Mouse (Mus musculus) left cerebral cortex, postnatal 36 days (tissue): ENCODE measurements around the gene Auh. TPM values are rescaled to one million over a fixed set of nuclear protein-coding genes. Genes with fewer than 3 reads are reported as not detected.

Experiments used
- DNase-seq, 2 experiments: peaks; one replicate each; pipeline ENCODE4 v3.0.0; 2021 to 2022; ENCODE audit warnings: low spot score in 2 of 2, mixed read lengths in 1 of 2
- intact Hi-C: fragments of 180-260 bp; cut with DNase I; formaldehyde crosslinking; loops from one replicate; pipeline ENCODE4 v1.15.1; 2025
- total RNA-seq, 2 experiments: library from RNA; stranded (reverse); gene quantifications; 2 replicates each; pipeline ENCODE4 v1.2.3; 2021

Auh gene
- total RNA-seq, 2 experiments from 2014 or later, result 94.7 to 102 TPM

- DNase-seq, result no peak
- intact Hi-C loops, result no loop called here
These were observed 80.1 kb downstream of the Auh start for GRCm38 (mm10) chr13:52849394-52849801.

- DNase-seq, result no peak
- intact Hi-C loops, result no loop called here
These were observed 82.0 kb downstream of the Auh start for GRCm38 (mm10) chr13:52847481-52847880.

- intact Hi-C loops, result no loop called here
- DNase-seq, result peak in 1 of 2 experiments; percentile 12
These were observed 82.4 kb downstream of the Auh start for GRCm38 (mm10) chr13:52847071-52847470.

- no peak for DNase-seq
- intact Hi-C loops, result no loop called here
These were observed 83.9 kb downstream of the Auh start for GRCm38 (mm10) chr13:52845618-52846017.

GRCm38 (mm10) chr13:52843536-52844178, 85.8 kb downstream of the Auh start:
- no peak for DNase-seq
- intact Hi-C loops, result no loop called here

- intact Hi-C loops, result no loop called here
- DNase-seq, result no peak
These were observed 93.2 kb downstream of the Auh start for GRCm38 (mm10) chr13:52836231-52836630.

- intact Hi-C loops, result no loop called here
- DNase-seq, result no peak
These were observed 94.9 kb downstream of the Auh start for GRCm38 (mm10) chr13:52834591-52834990.

GRCm38 (mm10) chr13:52833748-52834147, 95.7 kb downstream of the Auh start:
- no peak for DNase-seq
- intact Hi-C loops, result no loop called here

- DNase-seq, result no peak
- intact Hi-C loops, result no loop called here
These were observed 96.3 kb downstream of the Auh start for GRCm38 (mm10) chr13:52833220-52833619.

GRCm38 (mm10) chr13:52832481-52833170, 96.9 kb downstream of the Auh start:
- DNase-seq, result no peak

GRCm38 (mm10) chr13:52831037-52831757, 98.3 kb downstream of the Auh start:
- intact Hi-C loops, result no loop called here
- DNase-seq, result no peak

More at GRCm38 (mm10) chr13:52832481-52833170, 96.9 kb downstream of the Auh start:
- intact Hi-C loops, result no loop called here

GRCm38 (mm10) chr13:52828946-52829523, 100.4 kb downstream of the Auh start:
- no peak for DNase-seq
- intact Hi-C loops, result no loop called here

- intact Hi-C loops, result no loop called here
- DNase-seq, result no peak
These were observed 101.3 kb downstream of the Auh start for GRCm38 (mm10) chr13:52828217-52828616.

GRCm38 (mm10) chr13:52826666-52827065, 102.8 kb downstream of the Auh start:
- intact Hi-C loops, result no loop called here
- no peak for DNase-seq

- no peak for DNase-seq
- intact Hi-C loops, result loop anchor here (5.0 kb wide), 1 partner anchor 43 kb away; no protein-coding TSS in a partner anchor
These were observed 104.7 kb downstream of the Auh start for GRCm38 (mm10) chr13:52824754-52825153.

GRCm38 (mm10) chr13:52822165-52823149, 107.0 kb downstream of the Auh start:
- intact Hi-C loops, result loop anchor here (5.0 kb wide), 1 partner anchor 45 kb away; no protein-coding TSS in a partner anchor
- peak in 1 of 2 experiments; percentile 9 for DNase-seq

- intact Hi-C loops, result loop anchor here (5.0 kb wide), 1 partner anchor 46 kb away; no protein-coding TSS in a partner anchor
- DNase-seq, result peak in 1 of 2 experiments; percentile 13
These were observed 107.9 kb downstream of the Auh start for GRCm38 (mm10) chr13:52821571-52821970.

- DNase-seq, result no peak
- intact Hi-C loops, result loop anchor here (5.0 kb wide), 5 partner anchors 47 to 108 kb away; partner anchors contain the start of gene Auh
These were observed 109.6 kb downstream of the Auh start for GRCm38 (mm10) chr13:52819901-52820300.

GRCm38 (mm10) chr13:52818760-52819159, 110.7 kb downstream of the Auh start:
- peak in 1 of 2 experiments; percentile 10 for DNase-seq
- intact Hi-C loops, result loop anchor here (1.0 to 5.0 kb wide), 5 partner anchors 51 to 163 kb away; partner anchors contain the start of genes Auh and Nfil3
